Mouse (Mus musculus) hindbrain, embryonic 12.5 days (tissue): Measurements from ENCODE around the gene Gpr180. TPM values are rescaled to one million over a fixed set of nuclear protein-coding genes. Genes with fewer than 3 reads are reported as not detected.

Experiments
- ATAC-seq: fragments of 200-750 bp; cut with Nextera tagmentation; 2 replicates; pipeline ENCODE4 v1.8.0; 2017; ENCODE audit warnings: moderate TSS enrichment; ENCODE audit not compliant: low FRiP score
- H3K27ac ChIP-seq: fragments of 300-500 bp; sonication (generic); 2 replicates; pipeline ENCODE4 v1.5.1; 2016; ENCODE audit warnings: mild to moderate bottlenecking
- H3K27me3 ChIP-seq: fragments of 300-500 bp; sonication (generic); 2 replicates; pipeline ENCODE4 v1.6.1; 2016; ENCODE audit warnings: mild to moderate bottlenecking
- H3K36me3 ChIP-seq: fragments of 300-500 bp; sonication (generic); 2 replicates; pipeline ENCODE4 v1.6.1; 2016; ENCODE audit warnings: mild to moderate bottlenecking
- H3K4me1 ChIP-seq: fragments of 300-500 bp; sonication (generic); 2 replicates; pipeline ENCODE4 v1.6.1; 2016
- H3K4me2 ChIP-seq: fragments of 300-500 bp; sonication (generic); replicated peaks from 2 replicates; pipeline ENCODE4 v1.6.1; 2016; ENCODE audit warnings: mild to moderate bottlenecking
- H3K4me3 ChIP-seq: fragments of 300-500 bp; sonication (generic); 2 replicates; pipeline ENCODE4 v1.5.1; 2016; ENCODE audit warnings: mild to moderate bottlenecking
- H3K9ac ChIP-seq: fragments of 300-500 bp; sonication (generic); 2 replicates; pipeline ENCODE4 v1.6.1; 2016; ENCODE audit warnings: mild to moderate bottlenecking, moderate library complexity
- H3K9me3 ChIP-seq: fragments of 300-500 bp; sonication (generic); replicated peaks from 2 replicates; pipeline ENCODE4 v1.6.1; 2016; ENCODE audit warnings: mild to moderate bottlenecking
- WGBS: fragments of 180-500 bp; shearing (Covaris S2); methylation state at CpG from one replicate; pipeline ENCODE4 v1.1.7; 2016; 5-methylcytosine and 5-hydroxymethylcytosine counted together
- polyA plus RNA-seq: library from polyadenylated mRNA; unstranded; fragments of >200 nt; fragmentation: Nextera tagmentation; extraction: Ambion mirVana; gene quantifications from 2 replicates; pipeline ENCODE4 v1.2.1, GENCODE M21; 2016

Gene Gpr180
- polyA plus RNA-seq, 1 experiment from 2014 or later = 36.4 TPM

DNA sequence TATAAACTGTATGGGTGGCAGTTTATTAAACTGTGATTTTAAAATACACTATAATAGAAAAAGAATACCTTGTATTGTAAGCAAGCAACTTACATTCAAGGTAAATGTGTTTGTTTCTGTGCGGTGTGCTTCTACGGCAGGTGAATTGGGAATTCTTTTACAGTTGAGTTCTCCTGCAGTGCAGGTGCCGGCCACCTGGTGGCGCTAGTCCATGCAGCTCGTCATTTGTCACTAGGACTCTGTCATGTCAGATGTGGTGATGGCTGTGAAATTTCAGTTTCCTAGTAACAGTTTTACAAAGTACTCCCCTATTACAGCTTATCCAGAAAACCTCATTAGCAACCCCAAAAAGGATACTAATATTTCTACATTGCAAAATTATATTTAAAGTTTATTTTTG lies 20.2 kb downstream of the Gpr180 start:
- Histone ChIP-seq H3K27ac (no peak overlapping the region), H3K36me3 (peaks cover 40% of the 10 kb centered on the region), H3K27me3 (no peaks in the 10 kb centered on the region), H3K4me3 (no peak overlapping the region), H3K9me3 (no peaks in the 10 kb centered on the region), H3K4me2 (no peak overlapping the region), H3K9ac (no peak overlapping the region), H3K4me1 (no peaks in the 10 kb centered on the region)
- 30% methylated on average over 5 of the region's 5 CpGs for WGBS
- no peak for ATAC-seq

DNA sequence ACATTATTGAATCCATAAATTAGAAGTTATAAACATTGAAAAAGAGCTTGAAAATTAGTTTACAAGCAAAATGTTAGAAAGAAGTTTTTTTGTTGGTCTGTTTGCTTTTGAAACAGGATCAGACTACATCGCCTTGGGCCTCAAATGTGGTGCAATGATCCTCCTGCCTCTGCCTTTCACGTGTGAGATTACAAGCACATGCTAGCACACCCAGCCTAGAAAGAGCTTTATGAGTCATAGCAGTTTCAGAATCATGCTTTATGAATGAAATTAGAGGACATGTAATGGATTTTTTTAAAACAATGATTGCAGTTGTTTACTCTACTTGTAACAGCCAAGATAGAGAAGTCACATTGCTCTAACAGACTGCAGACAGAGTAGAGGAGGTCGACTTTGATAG lies 24.8 kb downstream of the Gpr180 start:
- H3K27me3 ChIP-seq = no peaks in the 10 kb centered on the region
- H3K4me2 ChIP-seq = no peak overlapping the region
- no peak for ATAC-seq
- H3K9ac ChIP-seq = no peak overlapping the region
- 86% methylated on average over 3 of the region's 3 CpGs for WGBS
- no peaks in the 10 kb centered on the region for H3K9me3 ChIP-seq
- H3K27ac ChIP-seq = no peak overlapping the region
- peaks cover 38% of the 10 kb centered on the region for H3K36me3 ChIP-seq
- no peak overlapping the region for H3K4me3 ChIP-seq
- H3K4me1 ChIP-seq = no peaks in the 10 kb centered on the region

DNA sequence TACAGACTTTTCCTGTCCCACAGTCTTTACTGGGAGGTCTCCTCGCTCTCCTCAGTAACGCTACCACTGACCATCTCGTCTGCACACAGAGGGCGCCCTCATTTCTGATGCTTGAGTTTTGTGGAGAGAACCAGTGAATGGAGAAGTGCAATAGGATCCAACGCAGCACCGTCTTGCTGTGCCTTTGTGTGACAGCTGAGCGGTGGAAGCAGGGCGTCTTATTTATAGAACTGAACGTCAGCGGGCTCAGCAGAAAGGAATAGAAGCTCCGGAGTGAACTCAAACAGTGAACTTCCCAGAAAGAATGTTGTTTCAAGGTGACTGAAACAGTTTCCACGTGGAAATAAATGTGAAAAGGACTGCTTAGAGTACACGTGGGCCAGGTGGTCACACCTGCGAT lies 25.7 kb downstream of the Gpr180 start:
- Histone ChIP-seq H3K9me3 (no peaks in the 10 kb centered on the region), H3K4me2 (no peak overlapping the region), H3K27me3 (no peaks in the 10 kb centered on the region), H3K4me1 (no peaks in the 10 kb centered on the region), H3K36me3 (peaks cover 38% of the 10 kb centered on the region), H3K4me3 (no peak overlapping the region), H3K9ac (no peak overlapping the region), H3K27ac (no peak overlapping the region)
- ATAC-seq = no peak
- 71% methylated on average over 14 of the region's 14 CpGs for WGBS

DNA sequence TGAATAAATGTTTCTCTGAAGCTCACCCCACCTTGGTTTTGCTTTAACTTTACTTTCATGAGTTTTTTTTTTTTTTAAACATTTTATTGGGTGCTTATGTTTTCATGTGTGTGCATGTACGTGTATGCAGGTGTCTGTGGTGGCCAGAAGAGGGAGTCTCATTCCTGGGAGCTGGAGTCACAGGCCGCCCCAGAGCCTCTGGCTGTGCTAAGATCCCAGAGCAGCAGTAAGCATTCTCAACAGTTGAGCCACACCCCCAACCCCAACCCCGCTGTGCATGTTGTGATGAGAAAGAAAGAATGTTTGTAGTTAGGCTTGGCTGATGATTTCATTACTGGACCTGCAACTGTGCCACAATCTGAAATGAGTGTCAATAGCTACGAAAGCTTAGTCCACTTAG lies 31.8 kb downstream of the Gpr180 start:
- Histone ChIP-seq H3K9me3 (no peaks in the 10 kb centered on the region), H3K27me3 (no peaks in the 10 kb centered on the region), H3K36me3 (peaks cover 12% of the 10 kb centered on the region; the same call in 1 of the 2 replicates), H3K4me2 (no peak overlapping the region), H3K4me3 (no peak overlapping the region), H3K4me1 (no peaks in the 10 kb centered on the region), H3K27ac (no peak overlapping the region), H3K9ac (no peak overlapping the region)
- ATAC-seq = no peak
- 95% methylated on average over 4 of the region's 4 CpGs for WGBS

DNA sequence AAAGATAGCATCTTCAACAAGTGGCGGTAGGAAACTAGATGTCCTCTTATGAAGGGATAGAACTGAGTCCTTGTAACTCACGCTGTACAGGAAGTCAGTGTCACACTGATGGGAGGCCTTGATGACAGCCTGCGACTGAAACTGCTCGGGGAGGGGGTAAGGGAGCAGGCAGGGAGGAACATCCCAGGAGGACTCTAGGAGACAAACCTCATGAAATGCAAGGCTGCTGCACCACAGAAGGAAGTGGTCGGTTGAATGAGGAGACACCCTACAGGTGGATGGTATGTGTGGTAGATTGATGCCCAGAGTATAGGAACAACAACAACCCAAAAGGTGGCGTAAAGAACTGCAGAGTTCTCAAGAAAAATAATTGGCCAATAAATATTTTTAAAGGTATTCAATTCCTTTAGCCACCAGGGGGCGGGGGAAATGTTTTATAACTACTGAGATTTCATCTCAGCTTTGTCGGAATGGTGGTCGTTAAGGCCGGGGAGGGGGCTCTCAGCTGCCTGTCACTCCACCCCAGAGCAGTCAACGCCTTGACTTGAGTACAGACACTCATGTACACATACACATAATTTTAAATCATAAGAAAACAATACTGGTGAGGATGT lies 36.7 kb downstream of the Gpr180 start:
- Histone ChIP-seq H3K4me2 (no peak overlapping the region), H3K4me3 (no peak overlapping the region), H3K36me3 (peaks cover 9% of the 10 kb centered on the region; the same call in 1 of the 2 replicates), H3K9ac (no peak overlapping the region), H3K27ac (no peak overlapping the region), H3K27me3 (no peaks in the 10 kb centered on the region), H3K4me1 (no peaks in the 10 kb centered on the region), H3K9me3 (no peaks in the 10 kb centered on the region)
- WGBS = 62% methylated on average over 11 of the region's 11 CpGs
- no peak for ATAC-seq

DNA sequence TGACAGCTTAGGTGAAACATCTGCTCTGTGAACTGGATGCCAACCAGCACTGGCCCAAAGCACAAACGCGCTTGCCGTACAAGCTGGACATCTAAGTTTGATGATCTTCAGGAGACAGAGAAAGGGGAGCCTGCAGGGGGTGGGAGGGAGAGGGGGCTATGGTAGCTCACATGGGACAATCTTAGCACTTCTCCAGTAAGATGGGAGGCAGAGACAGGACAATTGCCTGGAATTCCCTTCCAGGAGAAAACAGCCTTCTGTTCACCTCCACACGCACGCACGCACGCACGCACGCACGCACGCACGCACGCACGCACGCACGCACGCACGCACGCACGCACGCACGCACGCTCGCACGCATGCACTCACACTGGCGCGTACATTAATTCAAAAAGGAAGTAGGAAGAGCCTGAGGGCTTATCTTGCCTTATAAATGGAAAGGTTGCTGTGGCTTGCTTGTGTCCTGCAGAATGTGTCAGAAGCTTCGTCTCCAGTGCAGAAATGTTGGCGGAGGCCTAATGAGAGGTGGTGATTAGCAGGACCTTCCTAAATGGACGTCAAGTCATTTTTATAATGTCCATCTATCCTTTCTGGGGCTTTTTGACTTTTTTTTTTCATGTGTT lies 38.2 kb downstream of the Gpr180 start:
- 93% methylated on average over 30 of the region's 30 CpGs for WGBS
- H3K9me3 ChIP-seq = no peaks in the 10 kb centered on the region

DNA sequence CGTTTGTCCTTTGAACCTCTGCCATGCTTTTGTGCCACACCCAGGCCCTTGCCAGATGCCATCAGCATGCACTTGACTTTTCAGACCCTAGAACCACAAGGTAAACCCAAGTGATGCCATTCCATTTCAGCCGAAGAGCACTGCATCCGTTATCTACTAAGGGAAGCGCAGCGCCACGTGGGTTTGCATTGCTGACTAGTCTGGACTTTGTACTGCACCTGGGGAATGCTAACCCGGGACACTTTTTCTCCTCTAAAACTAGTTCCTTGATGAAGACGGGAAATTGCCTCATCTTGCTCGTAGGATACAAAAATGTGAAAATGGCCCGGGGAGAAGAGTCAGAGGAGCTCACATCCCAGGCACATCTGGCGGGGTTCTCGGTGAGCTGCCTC lies 38.7 kb downstream of the Gpr180 start:
- Histone ChIP-seq H3K9ac (no peak overlapping the region), H3K4me3 (no peak overlapping the region), H3K27me3 (no peaks in the 10 kb centered on the region), H3K27ac (no peak overlapping the region), H3K36me3 (no peaks in the 10 kb centered on the region), H3K4me2 (no peak overlapping the region), H3K4me1 (peaks cover 4% of the 10 kb centered on the region; the same call in 1 of the 2 replicates), H3K9me3 (no peaks in the 10 kb centered on the region)
- WGBS = 91% methylated on average over 12 of the region's 12 CpGs
- no peak for ATAC-seq

More for the DNA sequence above, 38.2 kb downstream of the Gpr180 start:
- Histone ChIP-seq H3K36me3 (no peaks in the 10 kb centered on the region), H3K4me3 (no peak overlapping the region), H3K4me1 (peaks cover 4% of the 10 kb centered on the region; the same call in 1 of the 2 replicates), H3K9ac (no peak overlapping the region), H3K4me2 (no peak overlapping the region), H3K27me3 (no peaks in the 10 kb centered on the region), H3K27ac (no peak overlapping the region)
- no peak for ATAC-seq

DNA sequence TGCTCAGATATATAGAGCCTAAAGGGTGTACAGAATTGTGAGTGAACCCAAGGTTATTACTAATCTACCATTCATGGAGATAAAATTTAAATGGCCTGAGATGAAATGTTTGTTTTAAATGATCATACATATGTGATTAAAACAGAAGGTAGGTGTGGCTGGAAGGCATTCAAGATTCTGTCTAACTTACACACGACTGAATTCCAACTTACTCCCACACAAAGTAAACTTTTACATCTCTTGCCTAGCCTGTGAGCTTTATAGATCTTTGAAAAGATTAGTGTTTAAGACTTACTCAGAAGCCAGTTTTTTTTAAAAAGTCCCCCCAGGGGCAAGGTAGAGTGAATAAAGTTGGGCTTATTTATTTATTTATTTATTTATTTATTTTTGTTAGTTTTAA lies 42.3 kb downstream of the Gpr180 start:
- Histone ChIP-seq H3K4me2 (no peak overlapping the region), H3K4me1 (peaks cover 4% of the 10 kb centered on the region; the same call in 1 of the 2 replicates), H3K9ac (no peak overlapping the region), H3K36me3 (no peaks in the 10 kb centered on the region), H3K27me3 (no peaks in the 10 kb centered on the region), H3K27ac (no peak overlapping the region), H3K4me3 (no peak overlapping the region), H3K9me3 (no peaks in the 10 kb centered on the region)
- ATAC-seq = no peak
- 56% methylated on average over 1 of the region's 1 CpGs for WGBS

DNA sequence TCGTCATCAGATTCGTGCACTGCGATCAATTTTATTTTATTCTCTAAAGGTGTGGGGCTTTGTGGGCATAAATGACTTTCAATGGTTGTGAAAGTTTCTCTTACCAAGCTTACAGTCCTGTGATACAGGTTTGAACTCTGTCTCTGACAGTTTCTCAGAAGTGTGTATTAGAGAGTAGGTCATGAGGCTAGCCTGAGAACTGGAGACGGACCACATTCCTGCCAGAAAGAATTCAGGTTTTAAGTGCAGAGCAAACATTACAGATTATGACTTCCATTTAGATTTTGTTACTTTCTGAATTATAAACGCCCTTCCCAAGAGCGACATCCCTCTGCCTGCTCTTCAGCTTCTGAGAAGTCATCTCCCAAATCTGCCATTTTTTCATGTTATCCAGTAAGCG lies 42.7 kb downstream of the Gpr180 start:
- Histone ChIP-seq H3K27ac (peak overlapping the region; percentile 86), H3K9me3 (no peaks in the 10 kb centered on the region), H3K4me1 (peaks cover 4% of the 10 kb centered on the region; the same call in 1 of the 2 replicates), H3K36me3 (no peaks in the 10 kb centered on the region), H3K4me2 (peak overlapping the region; percentile 79), H3K9ac (peak overlapping the region; percentile 66), H3K27me3 (no peaks in the 10 kb centered on the region), H3K4me3 (peak overlapping the region; percentile 48)
- ATAC-seq = peak; percentile 38; the same call in 1 of the 2 replicates
- 31% methylated on average over 7 of the region's 7 CpGs for WGBS

DNA sequence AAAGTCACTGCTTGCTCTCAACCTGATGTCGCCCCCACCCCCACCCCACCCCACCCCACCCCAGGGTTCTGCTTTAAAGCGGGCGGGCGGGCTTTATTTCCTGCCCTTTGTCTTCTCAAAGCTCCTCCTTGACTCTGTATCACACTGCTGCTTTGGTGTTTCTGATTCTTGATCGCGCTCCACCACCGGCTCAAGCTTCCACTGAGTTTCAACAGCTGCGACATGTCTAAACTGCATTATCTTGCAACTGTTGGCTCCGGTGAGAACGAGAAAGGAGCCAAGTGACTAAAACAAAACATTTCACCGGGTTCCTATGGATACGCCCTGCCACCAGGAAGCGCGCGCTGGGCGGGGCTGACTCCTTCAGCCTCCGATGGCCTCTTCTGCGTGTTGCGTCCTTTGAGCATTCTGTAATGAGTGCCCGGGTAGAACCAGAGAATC lies 43.2 kb downstream of the Gpr180 start:
- 0% methylated on average over 20 of the region's 20 CpGs for WGBS
- H3K4me3 ChIP-seq = peak overlapping the region; percentile 48
- peaks cover 4% of the 10 kb centered on the region; the same call in 1 of the 2 replicates for H3K4me1 ChIP-seq
- peak; percentile 94 for ATAC-seq
- H3K4me2 ChIP-seq = peak overlapping the region; percentile 79
- no peaks in the 10 kb centered on the region for H3K36me3 ChIP-seq
- H3K9ac ChIP-seq = peak overlapping the region; percentile 66
- no peaks in the 10 kb centered on the region for H3K9me3 ChIP-seq
- peak overlapping the region; percentile 86 for H3K27ac ChIP-seq
- H3K27me3 ChIP-seq = no peaks in the 10 kb centered on the region

DNA sequence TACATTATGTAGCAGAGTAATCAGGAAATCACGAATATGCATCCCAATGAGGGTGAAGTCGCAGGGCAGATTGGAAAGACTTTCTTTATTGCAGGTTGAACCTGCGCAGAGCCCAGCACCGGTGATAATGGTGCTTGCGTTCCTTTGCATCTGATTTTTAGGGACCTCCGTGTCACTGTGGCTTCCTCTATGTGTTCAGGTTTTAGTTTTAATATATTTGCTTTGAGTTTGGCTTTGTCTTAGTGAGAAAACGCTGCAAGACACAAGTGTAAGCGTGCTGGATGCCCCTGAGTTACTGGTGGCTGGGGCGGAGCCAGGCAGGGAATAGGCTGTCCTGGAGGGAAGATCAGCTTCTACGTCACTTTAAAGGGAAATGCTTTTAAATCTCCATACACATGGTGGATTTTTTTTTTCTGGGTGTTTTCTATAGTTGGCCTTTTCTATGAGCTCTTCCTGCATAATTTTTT lies 43.8 kb downstream of the Gpr180 start:
- Histone ChIP-seq H3K4me1 (peaks cover 4% of the 10 kb centered on the region; the same call in 1 of the 2 replicates), H3K4me2 (peak overlapping the region; percentile 79), H3K9ac (peak overlapping the region; percentile 66), H3K27me3 (no peaks in the 10 kb centered on the region), H3K4me3 (peak overlapping the region; percentile 48), H3K27ac (peak overlapping the region; percentile 86), H3K9me3 (no peaks in the 10 kb centered on the region), H3K36me3 (no peaks in the 10 kb centered on the region)
- peak; percentile 84 for ATAC-seq
- 2% methylated on average over 10 of the region's 10 CpGs for WGBS

DNA sequence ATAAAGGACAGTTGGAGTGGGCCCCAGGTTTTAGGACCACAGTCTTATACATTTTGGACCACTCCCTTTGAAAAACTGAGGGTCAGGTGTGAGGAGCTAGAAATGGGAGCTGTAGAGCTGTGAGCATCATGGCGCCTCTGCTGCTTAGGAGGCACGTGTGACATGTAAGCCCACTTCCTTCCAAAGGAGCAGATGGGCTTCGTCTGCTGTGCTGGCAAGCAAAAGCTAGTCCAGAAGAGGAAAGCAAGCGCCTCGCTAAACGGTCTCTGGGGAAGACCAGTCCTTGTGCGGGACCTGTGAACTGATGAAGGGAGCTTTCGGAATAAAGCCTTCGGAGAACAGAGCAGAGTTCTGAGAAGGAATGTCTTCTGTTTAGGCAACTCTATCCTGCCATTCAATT lies 54.5 kb downstream of the Gpr180 start:
- no peak overlapping the region for H3K9ac ChIP-seq
- no peak overlapping the region for H3K4me3 ChIP-seq
- 0 out of 2 replicates have a peak, but pooled peaks cover 2% of the 10 kb centered on the region for H3K4me1 ChIP-seq
- no peak for ATAC-seq
- H3K36me3 ChIP-seq = no peaks in the 10 kb centered on the region
- H3K27ac ChIP-seq = no peak overlapping the region
- H3K9me3 ChIP-seq = no peaks in the 10 kb centered on the region
- 86% methylated on average over 9 of the region's 9 CpGs for WGBS
- H3K4me2 ChIP-seq = no peak overlapping the region
- peaks cover 8% of the 10 kb centered on the region for H3K27me3 ChIP-seq
